Comparison of ENCODE assay signal across 8 mouse cellular contexts in genomic region chr11:78929345-78929744, GRCm38 (mm10). TPM values are rescaled to one million over a fixed set of nuclear protein-coding genes. Genes with fewer than 3 reads are reported as not detected.
DNase-seq lines count a peak whose midpoint lies in the region; ATAC-seq and TF ChIP-seq lines count a peak whose summit lies in the region.

No protein-coding gene starts in this region.

- ATAC-seq in forebrain, embryonic 15.5 days (replicated peaks) = 0 out of 2 replicates have a peak, but pooled peaks have one; percentile 8
- ATAC-seq in hindbrain, embryonic 16.5 days = peak; percentile 78
- ATAC-seq in lung, embryonic 14.5 days (ENCODE audit: insufficient read depth) = no peak
- no peak for ATAC-seq in inflammation-experienced regulatory T-cells, adult 6 months

- WGBS in forebrain, embryonic 15.5 days = 37% methylated on average over 5 of the region's 5 CpGs
- WGBS in forebrain, embryonic 10.5 days = 93% methylated on average over 5 of the region's 5 CpGs
- 45% methylated on average over 5 of the region's 5 CpGs for WGBS in hindbrain, embryonic 16.5 days
- WGBS in lung, embryonic 14.5 days = 44% methylated on average over 5 of the region's 5 CpGs

- H3K4me3 ChIP-seq in forebrain, embryonic 15.5 days = no peak overlapping the region
- H3K4me3 ChIP-seq in forebrain, embryonic 10.5 days = no peak overlapping the region
- no peak overlapping the region for H3K4me3 ChIP-seq in hindbrain, embryonic 16.5 days (ENCODE audit: low read length)
- H3K4me3 ChIP-seq in lung, embryonic 14.5 days (ENCODE audit: low read depth, low read length) = no peak overlapping the region

- no peaks in the 10 kb centered on the region for H3K36me3 ChIP-seq in forebrain, embryonic 15.5 days
- H3K36me3 ChIP-seq in forebrain, embryonic 10.5 days (replicated peaks) = no peaks in the 10 kb centered on the region
- H3K36me3 ChIP-seq in hindbrain, embryonic 16.5 days (ENCODE audit: control insufficient read depth, insufficient read depth, low read length) = no peaks in the 10 kb centered on the region
- no peaks in the 10 kb centered on the region for H3K36me3 ChIP-seq in lung, embryonic 14.5 days (ENCODE audit: insufficient read depth)

- H3K27me3 ChIP-seq in forebrain, embryonic 15.5 days = peaks cover 27% of the 10 kb centered on the region
- H3K27me3 ChIP-seq in forebrain, embryonic 10.5 days (ENCODE audit: poor library complexity, severe bottlenecking) = peaks cover 37% of the 10 kb centered on the region
- H3K27me3 ChIP-seq in hindbrain, embryonic 16.5 days (replicated peaks; ENCODE audit: control insufficient read depth, insufficient read depth, low read length) = peaks cover 24% of the 10 kb centered on the region
- H3K27me3 ChIP-seq in lung, embryonic 14.5 days (ENCODE audit: insufficient read depth, low read length) = peaks cover 28% of the 10 kb centered on the region

- H3K9ac ChIP-seq in forebrain, embryonic 15.5 days (replicated peaks) = no peak overlapping the region
- no peak overlapping the region for H3K9ac ChIP-seq in hindbrain, embryonic 16.5 days (ENCODE audit: low read depth, low read length)
- H3K9ac ChIP-seq in lung, embryonic 14.5 days = no peak overlapping the region

- no peak overlapping the region for H3K4me2 ChIP-seq in forebrain, embryonic 15.5 days (replicated peaks)
- no peak overlapping the region for H3K4me2 ChIP-seq in hindbrain, embryonic 16.5 days (ENCODE audit: low read length)
- no peak overlapping the region for H3K4me2 ChIP-seq in lung, embryonic 14.5 days

- no peak for TF ChIP-seq CTCF in lung, embryonic 14.5 days (IDR thresholded peaks at IDR 0.05; ENCODE audit: low read depth)

- no peaks in the 10 kb centered on the region for H3K9me3 ChIP-seq in forebrain, embryonic 15.5 days
- no peaks in the 10 kb centered on the region for H3K9me3 ChIP-seq in forebrain, embryonic 10.5 days
- H3K9me3 ChIP-seq in hindbrain, embryonic 16.5 days (ENCODE audit: control insufficient read depth, low read length) = no peaks in the 10 kb centered on the region
- no peaks in the 10 kb centered on the region for H3K9me3 ChIP-seq in lung, embryonic 14.5 days (ENCODE audit: low read depth, low read length)

- DNase-seq in forebrain, embryonic 10.5 days (ENCODE audit: extremely low spot score, low spot score) = no peak
- DNase-seq in NIH3T3 (ENCODE audit: low read depth) = peak; percentile 36
- peak; percentile 86 for DNase-seq in cerebellum, postnatal 36 days
- DNase-seq in lung, embryonic 14.5 days = peak; percentile 78
- DNase-seq in c-Kit-positive CD71-positive TER-119-positive erythroid progenitor cells, embryonic 14.5 days (ENCODE audit: low spot score) = no peak

- no peak overlapping the region for H3K27ac ChIP-seq in forebrain, embryonic 15.5 days (replicated peaks)
- no peak overlapping the region for H3K27ac ChIP-seq in forebrain, embryonic 10.5 days
- no peak overlapping the region for H3K27ac ChIP-seq in hindbrain, embryonic 16.5 days (ENCODE audit: low read depth, low read length)
- no peak overlapping the region for H3K27ac ChIP-seq in lung, embryonic 14.5 days (ENCODE audit: low read depth)

- H3K4me1 ChIP-seq in forebrain, embryonic 15.5 days = peaks cover 14% of the 10 kb centered on the region
- peaks cover 22% of the 10 kb centered on the region for H3K4me1 ChIP-seq in forebrain, embryonic 10.5 days
- H3K4me1 ChIP-seq in hindbrain, embryonic 16.5 days (ENCODE audit: control insufficient read depth, insufficient read depth, low read depth, low read length) = peaks cover 7% of the 10 kb centered on the region
- H3K4me1 ChIP-seq in lung, embryonic 14.5 days (ENCODE audit: insufficient read depth) = no peaks in the 10 kb centered on the region

RNA-seq across cellular contexts. Expression of gene Nos2, which starts 8.8 kb away (rescaled TPM):
- polyA plus RNA-seq in forebrain, embryonic 15.5 days (2015; fragmentation: Nextera tagmentation; extraction: Ambion mirVana) = 0.78 and 1.2 TPM in 2 replicates
- 0.89 and 0.93 TPM in 2 replicates for polyA plus RNA-seq in forebrain, embryonic 10.5 days (2016; fragmentation: Nextera tagmentation; extraction: Ambion mirVana)
- polyA plus RNA-seq in hindbrain, embryonic 16.5 days (2015; fragmentation: Nextera tagmentation; extraction: Ambion mirVana) = 0.96 and 1.2 TPM in 2 replicates
- 3.1 and 3.9 TPM in 2 replicates for polyA plus RNA-seq in lung, embryonic 14.5 days (2014; fragmentation: Nextera tagmentation; extraction: Ambion mirVana)
- not detected for polyA plus RNA-seq in inflammation-experienced regulatory T-cells, adult 6 months (2017; shearing (Covaris generic))

RNA-seq across cellular contexts. Expression of gene Lgals9, which starts 55.4 kb away (rescaled TPM):
- polyA plus RNA-seq in forebrain, embryonic 15.5 days (2015; fragmentation: Nextera tagmentation; extraction: Ambion mirVana) = 7.2 and 7.8 TPM in 2 replicates
- polyA plus RNA-seq in forebrain, embryonic 10.5 days (2016; fragmentation: Nextera tagmentation; extraction: Ambion mirVana) = 2.0 and 2.6 TPM in 2 replicates
- 14.7 and 18.3 TPM in 2 replicates for polyA plus RNA-seq in hindbrain, embryonic 16.5 days (2015; fragmentation: Nextera tagmentation; extraction: Ambion mirVana)
- polyA plus RNA-seq in lung, embryonic 14.5 days (2014; fragmentation: Nextera tagmentation; extraction: Ambion mirVana) = 23.9 and 25.7 TPM in 2 replicates
- polyA plus RNA-seq in inflammation-experienced regulatory T-cells, adult 6 months (2017; shearing (Covaris generic)) = 100 to 1,000 TPM; 166 to 316 (median 259) TPM

Comparison
In these comparisons a context has a peak if more than half of its experiments do, and no peak if none do; other contexts are left out.
1. ATAC-seq: peak in forebrain, embryonic 15.5 days (single experiment) and hindbrain, embryonic 16.5 days (single experiment); none in lung, embryonic 14.5 days (single experiment) and inflammation-experienced regulatory T-cells, adult 6 months (single experiment).
2. DNase-seq: peak in NIH3T3 (single experiment), cerebellum, postnatal 36 days (2 of 2) and lung, embryonic 14.5 days (single experiment); none in forebrain, embryonic 10.5 days (single experiment) and c-Kit-positive CD71-positive TER-119-positive erythroid progenitor cells, embryonic 14.5 days (single experiment).